In the genomic region with DNA sequence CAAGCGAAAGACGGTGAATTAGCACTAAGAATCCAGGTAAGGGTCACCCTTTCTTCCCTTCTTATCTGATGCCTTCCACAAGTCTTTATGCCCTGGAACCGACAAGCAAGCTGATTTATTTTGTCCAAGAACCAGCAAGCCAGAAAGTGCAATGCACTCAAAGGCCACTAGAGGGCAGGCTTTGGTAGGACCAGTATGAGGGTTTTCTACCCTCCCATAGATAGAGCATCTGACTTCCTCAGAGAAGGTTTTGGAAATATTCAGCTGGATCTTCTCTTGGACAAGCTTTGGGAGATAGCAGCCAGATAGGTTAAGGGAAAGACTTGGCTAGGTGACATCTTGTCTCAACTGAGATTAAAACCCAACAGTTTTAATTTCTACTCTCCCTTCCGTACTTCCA, we compare ENCODE assay signal across 9 mouse cellular contexts. TPM values are rescaled to one million over a fixed set of nuclear protein-coding genes. Genes with fewer than 3 reads are reported as not detected.
DNase-seq lines count a peak whose midpoint lies in the region; ATAC-seq and TF ChIP-seq lines count a peak whose summit lies in the region.
"Had no signal": no experiment of that assay in that cellular context is flagged by ENCODE, and none has a peak within 500 bp of the region (broad histone marks: within the 10 kb centered on the region; RNA-seq: fewer than 3 reads in every experiment).

No protein-coding gene starts in this region.

- no peaks in the 10 kb centered on the region for H3K36me3 ChIP-seq in liver, embryonic 11.5 days (ENCODE audit: control insufficient read depth, insufficient read depth, low read length)
- no peaks in the 10 kb centered on the region for H3K36me3 ChIP-seq in embryonic facial prominence, embryonic 11.5 days (replicated peaks; ENCODE audit: control insufficient read depth, insufficient read depth, low read depth, low read length)
- H3K36me3 ChIP-seq: neural tube, embryonic 12.5 days had no signal

- peak; percentile 75 for DNase-seq in liver
- no peak for DNase-seq in liver, embryonic 11.5 days (ENCODE audit: low spot score)
- peak; percentile 66 to 91 for DNase-seq in adrenal gland, adult (ENCODE audit: inconsistent age in 2 of 2, low spot score in 1 of 2)
- DNase-seq in embryonic facial prominence, embryonic 11.5 days (ENCODE audit: low spot score), result peak; percentile 83
- DNase-seq in kidney, postnatal 14 days, result peak; percentile 74
- peak; percentile 58 for DNase-seq in lung, adult 2 months
- peak; percentile 26 to 46 for DNase-seq in right cerebral cortex, postnatal 36 days (ENCODE audit: low spot score in 2 of 2)

- H3K9me3 ChIP-seq in liver, embryonic 11.5 days (ENCODE audit: control insufficient read depth, low read length), result no peaks in the 10 kb centered on the region
- H3K9me3 ChIP-seq in embryonic facial prominence, embryonic 11.5 days (replicated peaks; ENCODE audit: control insufficient read depth, low read length), result no peaks in the 10 kb centered on the region
- H3K9me3 ChIP-seq: neural tube, embryonic 12.5 days had no signal

- no peaks in the 10 kb centered on the region for H3K27me3 ChIP-seq in liver, embryonic 11.5 days (replicated peaks; ENCODE audit: control insufficient read depth, insufficient read depth, low read length)
- H3K27me3 ChIP-seq in embryonic facial prominence, embryonic 11.5 days (ENCODE audit: control insufficient read depth, insufficient read depth, low read length), result no peaks in the 10 kb centered on the region
- H3K27me3 ChIP-seq: neural tube, embryonic 12.5 days had no signal

- H3K4me1 ChIP-seq in liver, embryonic 11.5 days (replicated peaks; ENCODE audit: control insufficient read depth, insufficient read depth, low read length), result peaks cover 25% of the 10 kb centered on the region
- H3K4me1 ChIP-seq in embryonic facial prominence, embryonic 11.5 days (ENCODE audit: control insufficient read depth, insufficient read depth, low read length), result no peaks in the 10 kb centered on the region
- peaks cover 14% of the 10 kb centered on the region; the same call in 1 of the 2 replicates for H3K4me1 ChIP-seq in lung, adult 2 months (ENCODE audit: control insufficient read depth, insufficient read depth, low read length)
- H3K4me1 ChIP-seq: neural tube, embryonic 12.5 days had no signal

- no peak overlapping the region for H3K4me3 ChIP-seq in liver, embryonic 11.5 days (ENCODE audit: low read depth, low read length)
- H3K4me3 ChIP-seq in embryonic facial prominence, embryonic 11.5 days (ENCODE audit: low read depth, low read length), result no peak overlapping the region
- H3K4me3 ChIP-seq in lung, adult 2 months (replicated peaks; ENCODE audit: extremely low read depth, low read depth, low read length), result no peak overlapping the region
- H3K4me3 ChIP-seq: neural tube, embryonic 12.5 days had no signal

- no peak overlapping the region for H3K27ac ChIP-seq in liver, embryonic 11.5 days (ENCODE audit: low read depth, low read length)
- H3K27ac ChIP-seq in embryonic facial prominence, embryonic 11.5 days (replicated peaks; ENCODE audit: low read depth, low read length), result no peak overlapping the region
- H3K27ac ChIP-seq: neural tube, embryonic 12.5 days had no signal

- 43% methylated on average over 4 of the region's 4 CpGs for WGBS in liver, embryonic 11.5 days
- WGBS in embryonic facial prominence, embryonic 11.5 days, result 22% methylated on average over 4 of the region's 4 CpGs
- 38% methylated on average over 4 of the region's 4 CpGs for WGBS in lung, adult 2 months

- TF ChIP-seq POLR2A in lung, adult 2 months (IDR thresholded peaks at IDR 0.05; ENCODE audit: borderline replicate concordance, extremely low read depth, low read depth, low read length), result no peak

- no peak overlapping the region for H3K9ac ChIP-seq in liver, embryonic 11.5 days (ENCODE audit: low read depth, low read length)
- no peak overlapping the region for H3K9ac ChIP-seq in embryonic facial prominence, embryonic 11.5 days (replicated peaks; ENCODE audit: low read length)
- H3K9ac ChIP-seq: neural tube, embryonic 12.5 days had no signal

- no peak overlapping the region for H3K4me2 ChIP-seq in liver, embryonic 11.5 days
- no peak overlapping the region for H3K4me2 ChIP-seq in embryonic facial prominence, embryonic 11.5 days (ENCODE audit: low read depth, low read length)
- H3K4me2 ChIP-seq: neural tube, embryonic 12.5 days had no signal

- TF ChIP-seq CTCF in lung, adult 2 months (IDR thresholded peaks at IDR 0.05; ENCODE audit: insufficient read depth, low read length), result peak; percentile 50

- no peak for ATAC-seq in liver, embryonic 11.5 days (replicated peaks; ENCODE audit: low FRiP score)
- ATAC-seq in embryonic facial prominence, embryonic 11.5 days (replicated peaks; ENCODE audit: insufficient number of reproducible peaks, low FRiP score, low TSS enrichment, low read depth), result no peak
- no peak for ATAC-seq in monocyte, adult 5-6 weeks (replicated peaks; ENCODE audit: insufficient number of reproducible peaks, low FRiP score, low TSS enrichment, poor library complexity, severe bottlenecking)

RNA-seq across cellular contexts. Expression of a gene that starts 39.9 kb away (rescaled TPM):
- polyA plus RNA-seq in liver, embryonic 11.5 days (2014; fragmentation: Nextera tagmentation; extraction: Ambion mirVana), result 7.8 and 9.5 TPM in 2 replicates
- 2.9 and 3.2 TPM in 2 replicates for polyA plus RNA-seq in embryonic facial prominence, embryonic 11.5 days (2014; fragmentation: Nextera tagmentation; extraction: Ambion mirVana)
- 15.9 and 16.8 TPM in 2 replicates for polyA plus RNA-seq in lung, adult 2 months (2012; rRNA removed)
- total RNA-seq in monocyte, adult 5-6 weeks (2017), result 35.9 to 86.3 TPM (median 41.4 TPM) in 3 replicates
